Mouse (Mus musculus) liver, embryonic 11.5 days (tissue): Measurements from ENCODE around the gene Pnmt. TPM values are rescaled to one million over a fixed set of nuclear protein-coding genes. Genes with fewer than 3 reads are reported as not detected.
A peak's percentile ranks its signal among the peaks of the same experiment; 100 is the strongest.

Source experiments
- ATAC-seq: fragments of 200-750 bp; cut with Nextera tagmentation; replicated peaks from 2 replicates; pipeline ENCODE4 v1.8.0; 2017; ENCODE audit warnings: moderate number of reproducible peaks, mild to moderate bottlenecking, moderate TSS enrichment, moderate library complexity; ENCODE audit not compliant: low FRiP score
- DNase-seq: peaks from one replicate; pipeline ENCODE4 v3.0.0-alpha.2; 2017; ENCODE audit warnings: low spot score
- H3K27ac ChIP-seq: fragments of 300-500 bp; sonication (generic); 2 replicates; pipeline ENCODE4 v1.5.1; 2014; ENCODE audit warnings: mild to moderate bottlenecking, low read depth, low read length, control low read depth
- H3K27me3 ChIP-seq: fragments of 300-500 bp; sonication (generic); replicated peaks from 2 replicates; pipeline ENCODE4 v1.6.1; 2014; ENCODE audit warnings: low read length, mixed read lengths; ENCODE audit not compliant: control insufficient read depth, insufficient read depth
- H3K36me3 ChIP-seq: fragments of 300-500 bp; sonication (generic); 2 replicates; pipeline ENCODE4 v1.6.1; 2014; ENCODE audit warnings: mild to moderate bottlenecking, low read length, moderate library complexity, mixed read lengths; ENCODE audit not compliant: control insufficient read depth, insufficient read depth
- H3K4me1 ChIP-seq: fragments of 300-500 bp; sonication (generic); replicated peaks from 2 replicates; pipeline ENCODE4 v1.6.1; 2014; ENCODE audit warnings: low read length, mixed read lengths; ENCODE audit not compliant: control insufficient read depth, insufficient read depth
- H3K4me2 ChIP-seq: fragments of 300-500 bp; sonication (generic); 2 replicates; pipeline ENCODE4 v1.6.1; 2014; ENCODE audit warnings: mild to moderate bottlenecking, control low read depth, moderate library complexity
- H3K4me3 ChIP-seq: fragments of 300-500 bp; sonication (generic); 2 replicates; pipeline ENCODE4 v1.5.1; 2014; ENCODE audit warnings: low read depth, low read length, control low read depth
- H3K9ac ChIP-seq: fragments of 300-500 bp; sonication (generic); 2 replicates; pipeline ENCODE4 v1.6.1; 2014; ENCODE audit warnings: low read depth, low read length, control low read depth
- H3K9me3 ChIP-seq: fragments of 300-500 bp; sonication (generic); 2 replicates; pipeline ENCODE4 v1.6.1; 2016; ENCODE audit warnings: low read length, inconsistent platforms, mixed read lengths; ENCODE audit not compliant: control insufficient read depth
- WGBS: fragments of 180-500 bp; shearing (Covaris S2); extraction: QIAGEN DNeasy Blood & Tissue Kit; methylation state at CpG from one replicate; pipeline ENCODE4 v1.1.7; 2014; 5-methylcytosine and 5-hydroxymethylcytosine counted together
- polyA plus RNA-seq: library from polyadenylated mRNA; unstranded; fragments of >200 nt; fragmentation: Nextera tagmentation; extraction: Ambion mirVana; gene quantifications from 2 replicates; pipeline ENCODE4 v1.2.1, GENCODE M21; 2014

Pnmt gene
- polyA plus RNA-seq, 1 experiment from 2014 or later = 0.53 TPM

GRCm38 (mm10) chr11:98356625-98357394, 29.4 kb upstream of the Pnmt start:
- Histone ChIP-seq H3K36me3 (no peaks in the 10 kb centered on the region), H3K9me3 (no peaks in the 10 kb centered on the region), H3K27ac (no peak overlapping the region), H3K9ac (peak overlapping the region; percentile 84; the same call in 1 of the 2 replicates), H3K4me2 (peak overlapping the region; percentile 73; the same call in 1 of the 2 replicates), H3K27me3 (peaks cover 35% of the 10 kb centered on the region), H3K4me3 (no peak overlapping the region), H3K4me1 (peaks cover 22% of the 10 kb centered on the region)
- ATAC-seq = no peak
- no peak for DNase-seq
- WGBS = 71% methylated on average over 7 of the region's 7 CpGs

- ATAC-seq = no peak
- H3K4me3 ChIP-seq = peak overlapping the region; percentile 74
These were observed 28.7 kb upstream of the Pnmt start for GRCm38 (mm10) chr11:98357396-98358160.

GRCm38 (mm10) chr11:98358161-98359083, 27.8 kb upstream of the Pnmt start, which contains the start of gene Stard3:
Gene Stard3 (plus strand): TSS chr11:98358368.
- ATAC-seq (peak; percentile 85), DNase-seq (peak; percentile 90)
- Histone ChIP-seq H3K4me2 (peak within 1 kb of the TSS; percentile 73), H3K36me3 (no peaks in the 10 kb centered on the region), H3K4me1 (peaks cover 22% of the 10 kb centered on the region), H3K4me3 (peak within 1 kb of the TSS; percentile 74), H3K27me3 (peaks cover 19% of the 10 kb centered on the region), H3K9me3 (no peaks in the 10 kb centered on the region), H3K27ac (peak within 1 kb of the TSS; percentile 80), H3K9ac (peak within 1 kb of the TSS; percentile 84)
- under 1% methylated on average over 59 of the region's 60 CpGs for WGBS

More at GRCm38 (mm10) chr11:98357396-98358160, 28.7 kb upstream of the Pnmt start:
- Histone ChIP-seq H3K27ac (peak overlapping the region; percentile 80), H3K36me3 (no peaks in the 10 kb centered on the region), H3K4me2 (peak overlapping the region; percentile 73), H3K9ac (peak overlapping the region; percentile 84), H3K9me3 (no peaks in the 10 kb centered on the region), H3K27me3 (peaks cover 28% of the 10 kb centered on the region), H3K4me1 (peaks cover 22% of the 10 kb centered on the region)
- DNase-seq = no peak
- WGBS = 12% methylated on average over 13 of the region's 13 CpGs

GRCm38 (mm10) chr11:98360866-98361521, 25.3 kb upstream of the Pnmt start:
- H3K4me1 ChIP-seq = peaks cover 27% of the 10 kb centered on the region
- H3K4me2 ChIP-seq = peak overlapping the region; percentile 12; the same call in 1 of the 2 replicates
- H3K27ac ChIP-seq = no peak overlapping the region
- no peaks in the 10 kb centered on the region for H3K9me3 ChIP-seq
- no peak overlapping the region for H3K9ac ChIP-seq
- ATAC-seq (no peak), DNase-seq (no peak)
- 67% methylated on average over 9 of the region's 9 CpGs for WGBS
- no peaks in the 10 kb centered on the region for H3K36me3 ChIP-seq
- no peak overlapping the region; the same call in 1 of the 2 replicates for H3K4me3 ChIP-seq
- no peaks in the 10 kb centered on the region for H3K27me3 ChIP-seq

- Histone ChIP-seq H3K4me1 (peaks cover 15% of the 10 kb centered on the region), H3K4me3 (no peak overlapping the region), H3K27ac (no peak overlapping the region), H3K27me3 (no peaks in the 10 kb centered on the region), H3K4me2 (no peak overlapping the region), H3K9me3 (no peaks in the 10 kb centered on the region), H3K36me3 (no peaks in the 10 kb centered on the region), H3K9ac (no peak overlapping the region)
- ATAC-seq (no peak), DNase-seq (no peak)
- WGBS = 79% methylated on average over 5 of the region's 5 CpGs
These were observed 22.4 kb upstream of the Pnmt start for GRCm38 (mm10) chr11:98363817-98364216.

- Histone ChIP-seq H3K4me3 (no peak overlapping the region), H3K27ac (no peak overlapping the region), H3K36me3 (no peaks in the 10 kb centered on the region), H3K9ac (no peak overlapping the region), H3K27me3 (no peaks in the 10 kb centered on the region), H3K9me3 (no peaks in the 10 kb centered on the region), H3K4me2 (no peak overlapping the region), H3K4me1 (peaks cover 10% of the 10 kb centered on the region)
- ATAC-seq (no peak), DNase-seq (no peak)
- 94% methylated on average over 5 of the region's 5 CpGs for WGBS
These were observed 21.8 kb upstream of the Pnmt start for GRCm38 (mm10) chr11:98364410-98364809.

- 63% methylated on average over 10 of the region's 10 CpGs for WGBS
These were observed 20.0 kb upstream of the Pnmt start for GRCm38 (mm10) chr11:98366290-98366689.

More at GRCm38 (mm10) chr11:98366290-98366689, 20.0 kb upstream of the Pnmt start:
- Histone ChIP-seq H3K36me3 (no peaks in the 10 kb centered on the region), H3K9ac (no peak overlapping the region), H3K27ac (no peak overlapping the region; the same call in 1 of the 2 replicates), H3K4me3 (no peak overlapping the region), H3K27me3 (no peaks in the 10 kb centered on the region), H3K9me3 (no peaks in the 10 kb centered on the region), H3K4me1 (peaks cover 5% of the 10 kb centered on the region), H3K4me2 (no peak overlapping the region)
- DNase-seq (no peak), ATAC-seq (no peak)
